Mouse (Mus musculus) hindbrain, embryonic 10.5 days (tissue): Measurements from ENCODE around the gene Ube2s. TPM values are rescaled to one million over a fixed set of nuclear protein-coding genes. Genes with fewer than 3 reads are reported as not detected.

Source experiments
- DNase-seq: peaks from one replicate; pipeline ENCODE4 v3.0.0-alpha.2; 2017; ENCODE audit warnings: low spot score
- H3K27ac ChIP-seq: fragments of 300-500 bp; sonication (generic); 2 replicates; pipeline ENCODE4 v1.5.1; 2016; ENCODE audit warnings: mild to moderate bottlenecking, moderate library complexity
- H3K27me3 ChIP-seq: fragments of 300-500 bp; sonication (generic); 2 replicates; pipeline ENCODE4 v1.6.1; 2016; ENCODE audit warnings: mild to moderate bottlenecking; ENCODE audit not compliant: poor library complexity, insufficient read depth, severe bottlenecking
- H3K36me3 ChIP-seq: fragments of 300-500 bp; sonication (generic); 2 replicates; pipeline ENCODE4 v1.6.1; 2016; ENCODE audit warnings: mild to moderate bottlenecking, moderate library complexity
- H3K4me1 ChIP-seq: fragments of 300-500 bp; sonication (generic); replicated peaks from 2 replicates; pipeline ENCODE4 v1.6.1; 2016; ENCODE audit warnings: mild to moderate bottlenecking
- H3K4me3 ChIP-seq: fragments of 300-500 bp; sonication (generic); 2 replicates; pipeline ENCODE4 v1.5.1; 2016; ENCODE audit warnings: mild to moderate bottlenecking, moderate library complexity
- H3K9me3 ChIP-seq: fragments of 300-500 bp; sonication (generic); 2 replicates; pipeline ENCODE4 v1.6.1; 2016; ENCODE audit warnings: mild to moderate bottlenecking, moderate library complexity
- WGBS: fragments of 180-500 bp; shearing (Covaris S2); methylation state at CpG from one replicate; pipeline ENCODE4 v1.1.7; 2016; 5-methylcytosine and 5-hydroxymethylcytosine counted together
- polyA plus RNA-seq: library from polyadenylated mRNA; unstranded; fragments of >200 nt; fragmentation: Nextera tagmentation; extraction: Ambion mirVana; gene quantifications from 2 replicates; pipeline ENCODE4 v1.2.1, GENCODE M21; 2016

Gene Ube2s
- polyA plus RNA-seq, 1 experiment from 2014 or later, result 452 TPM

DNA sequence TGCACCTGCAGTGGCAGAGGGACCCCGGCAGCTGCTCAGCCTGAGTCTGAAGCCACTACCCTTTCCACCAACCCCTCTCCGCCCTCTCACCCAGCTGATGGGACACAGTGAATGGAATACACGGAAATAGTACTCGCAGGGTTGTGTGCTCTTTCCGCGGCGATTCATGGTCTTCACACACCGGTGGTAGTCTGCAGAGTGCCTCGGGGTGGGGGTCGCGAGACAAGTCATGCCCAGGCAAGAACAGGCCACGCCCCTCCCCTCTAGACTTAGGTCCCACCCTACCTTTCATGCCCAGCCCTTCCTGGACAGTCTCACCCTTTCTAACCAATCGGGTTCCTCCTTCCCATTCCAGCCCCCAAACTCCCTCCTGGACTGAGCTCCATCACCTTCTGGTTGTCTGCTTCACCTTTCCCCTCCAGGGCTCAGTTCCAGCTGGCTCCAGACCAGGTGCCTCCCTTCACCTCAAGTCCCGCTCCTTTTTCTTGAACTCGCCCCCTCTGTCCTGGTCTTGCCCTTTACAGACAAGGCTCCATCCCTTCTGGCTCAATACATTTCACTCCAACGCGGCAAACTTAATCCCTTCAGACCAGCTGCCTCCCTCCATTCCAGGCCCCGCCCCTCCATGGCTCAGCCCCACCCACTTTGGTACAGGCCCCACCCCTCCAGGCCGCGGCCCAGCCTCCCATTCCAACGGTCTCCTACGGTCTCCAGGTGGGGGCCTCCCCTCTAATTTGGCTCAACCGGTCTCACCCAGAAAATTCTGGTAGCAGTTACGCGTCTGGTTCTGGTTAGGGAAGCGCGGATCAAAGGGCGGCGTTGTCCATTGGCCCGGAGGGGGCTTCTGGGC lies 60.2 kb downstream of the Ube2s start:
- 2% methylated on average over 30 of the region's 30 CpGs for WGBS
- peaks cover 13% of the 10 kb centered on the region for H3K27me3 ChIP-seq
- no peaks in the 10 kb centered on the region for H3K9me3 ChIP-seq
- peak; percentile 69 for DNase-seq
- H3K4me1 ChIP-seq, result peaks cover 22% of the 10 kb centered on the region
- no peaks in the 10 kb centered on the region for H3K36me3 ChIP-seq
- H3K27ac ChIP-seq, result peak overlapping the region; percentile 76
- peak overlapping the region; percentile 47 for H3K4me3 ChIP-seq

DNA sequence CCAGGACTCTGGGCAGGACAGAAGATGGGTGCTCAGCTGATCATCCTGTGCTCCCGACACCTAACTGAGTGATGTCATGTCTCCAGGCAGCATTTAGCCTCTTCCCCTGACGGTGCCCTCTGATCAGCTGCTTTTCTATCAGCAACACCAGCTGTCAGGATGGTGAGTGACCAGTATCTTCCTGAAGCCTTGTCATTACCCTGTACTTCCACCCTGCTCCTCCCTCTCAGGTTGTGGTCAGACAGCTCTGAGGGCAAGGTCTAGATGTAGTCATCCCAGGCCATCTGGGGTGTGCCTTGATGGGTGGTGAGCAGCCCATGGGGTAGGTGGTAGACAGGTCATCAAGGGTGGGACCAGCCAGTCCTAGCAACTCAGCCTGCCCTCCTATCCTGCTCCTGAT lies 63.2 kb downstream of the Ube2s start:
- Histone ChIP-seq H3K4me3 (no peak overlapping the region), H3K36me3 (peaks cover 30% of the 10 kb centered on the region), H3K4me1 (peaks cover 38% of the 10 kb centered on the region), H3K27ac (no peak overlapping the region), H3K27me3 (peaks cover 10% of the 10 kb centered on the region), H3K9me3 (no peaks in the 10 kb centered on the region)
- DNase-seq, result no peak
- WGBS, result 94% methylated on average over 2 of the region's 2 CpGs

DNA sequence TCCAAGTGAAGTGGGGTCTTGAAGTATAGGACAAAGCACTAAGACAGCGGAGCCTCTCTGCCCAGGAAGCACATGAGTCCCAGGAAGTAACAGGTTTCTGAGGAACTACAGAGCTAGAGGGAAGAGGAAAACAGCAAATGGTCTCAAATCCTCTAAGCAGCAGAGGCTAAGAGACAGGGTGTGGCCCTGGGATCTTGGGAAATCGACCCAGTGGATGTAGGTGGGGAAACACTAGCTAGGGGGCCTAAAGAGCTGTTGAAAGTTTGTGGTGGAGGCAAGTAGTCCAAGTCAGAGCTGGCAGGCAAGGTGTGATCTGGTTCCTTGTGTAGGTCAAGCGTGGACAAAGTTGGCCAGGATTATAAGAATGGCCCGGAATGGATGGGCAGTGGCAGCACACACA lies 64.1 kb downstream of the Ube2s start:
- Histone ChIP-seq H3K9me3 (no peaks in the 10 kb centered on the region), H3K36me3 (peaks cover 38% of the 10 kb centered on the region), H3K4me1 (peaks cover 39% of the 10 kb centered on the region), H3K4me3 (no peak overlapping the region), H3K27me3 (0 out of 2 replicates have a peak, but pooled peaks cover 3% of the 10 kb centered on the region), H3K27ac (no peak overlapping the region)
- DNase-seq, result no peak
- WGBS, result 80% methylated on average over 4 of the region's 4 CpGs

DNA sequence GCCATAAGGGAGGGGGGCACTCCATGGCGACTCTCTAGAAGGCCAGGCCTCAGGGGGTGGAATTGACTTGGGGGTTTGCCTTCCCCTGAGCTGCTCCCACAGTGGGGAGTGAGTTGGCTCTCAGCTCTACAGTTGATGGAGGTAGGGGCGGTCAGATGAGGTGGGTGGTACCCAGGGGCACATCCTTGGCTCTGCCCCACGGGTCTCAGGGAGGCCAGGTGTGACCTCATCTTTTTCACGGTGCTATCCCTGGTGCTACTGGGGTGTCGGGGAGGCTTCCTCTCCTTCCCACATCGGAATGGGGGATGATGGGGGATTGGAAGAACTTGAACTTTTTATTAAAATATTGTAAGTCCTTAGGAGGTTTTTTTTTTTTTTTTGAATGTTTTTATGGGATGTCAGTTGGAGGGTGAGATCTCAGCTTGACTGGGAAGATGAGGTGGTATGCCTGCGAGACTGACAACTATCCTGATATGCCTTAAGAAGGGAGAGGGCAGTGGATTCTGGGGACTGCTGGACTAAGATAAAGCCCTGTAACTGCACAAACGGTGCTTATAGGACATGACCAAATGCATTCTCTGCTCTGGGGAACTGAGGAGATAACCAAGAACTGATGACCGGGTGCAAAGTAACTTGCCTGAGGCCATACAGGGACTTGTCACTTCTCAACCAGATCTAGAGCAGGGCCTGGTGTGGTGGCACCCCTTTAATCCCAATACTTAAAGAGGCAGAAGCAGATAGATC lies 65.1 kb downstream of the Ube2s start:
- Histone ChIP-seq H3K27me3 (0 out of 2 replicates have a peak, but pooled peaks cover 3% of the 10 kb centered on the region), H3K9me3 (no peaks in the 10 kb centered on the region), H3K27ac (no peak overlapping the region), H3K4me3 (no peak overlapping the region), H3K4me1 (peaks cover 39% of the 10 kb centered on the region), H3K36me3 (peaks cover 48% of the 10 kb centered on the region)
- WGBS, result 73% methylated on average over 9 of the region's 9 CpGs
- no peak for DNase-seq

DNA sequence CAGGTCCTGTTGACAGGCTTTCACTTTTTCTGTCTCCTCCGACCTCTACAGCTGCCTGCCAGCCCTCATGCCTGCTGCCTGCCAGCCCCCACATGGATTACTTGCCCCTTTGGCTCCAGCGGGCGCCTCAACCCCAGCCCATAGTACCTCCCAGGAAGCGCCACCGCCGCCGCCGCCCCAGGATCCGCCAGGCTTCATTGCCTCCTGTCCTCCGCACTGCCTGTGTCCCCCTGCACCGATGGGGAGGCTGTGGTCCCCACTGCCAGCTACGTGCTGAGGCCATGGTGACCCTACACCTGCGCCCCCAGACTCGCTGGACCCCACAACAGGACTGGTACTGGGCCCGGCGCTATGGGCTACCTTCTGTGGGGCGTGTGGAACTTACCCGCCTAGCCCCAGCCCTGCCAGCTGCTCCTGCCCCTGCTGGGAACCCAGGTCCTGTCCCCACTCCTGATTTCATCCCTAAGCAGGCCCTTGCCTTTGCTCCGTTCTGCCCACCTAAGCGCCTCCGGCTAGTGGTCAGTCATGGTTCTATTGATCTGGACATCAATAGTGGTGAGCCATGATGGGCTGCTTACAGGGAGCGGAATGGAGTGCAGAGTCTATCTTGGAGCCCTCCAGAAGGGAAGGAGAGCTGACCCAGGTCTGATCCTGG lies 65.9 kb downstream of the Ube2s start:
- Histone ChIP-seq H3K36me3 (peaks cover 53% of the 10 kb centered on the region), H3K27me3 (0 out of 2 replicates have a peak, but pooled peaks cover 3% of the 10 kb centered on the region), H3K4me3 (no peak overlapping the region), H3K4me1 (peaks cover 39% of the 10 kb centered on the region), H3K27ac (0 out of 2 replicates have a peak overlapping the region, but pooled peaks have one; percentile 23), H3K9me3 (no peaks in the 10 kb centered on the region)
- WGBS, result 79% methylated on average over 22 of the region's 22 CpGs
- DNase-seq, result no peak

DNA sequence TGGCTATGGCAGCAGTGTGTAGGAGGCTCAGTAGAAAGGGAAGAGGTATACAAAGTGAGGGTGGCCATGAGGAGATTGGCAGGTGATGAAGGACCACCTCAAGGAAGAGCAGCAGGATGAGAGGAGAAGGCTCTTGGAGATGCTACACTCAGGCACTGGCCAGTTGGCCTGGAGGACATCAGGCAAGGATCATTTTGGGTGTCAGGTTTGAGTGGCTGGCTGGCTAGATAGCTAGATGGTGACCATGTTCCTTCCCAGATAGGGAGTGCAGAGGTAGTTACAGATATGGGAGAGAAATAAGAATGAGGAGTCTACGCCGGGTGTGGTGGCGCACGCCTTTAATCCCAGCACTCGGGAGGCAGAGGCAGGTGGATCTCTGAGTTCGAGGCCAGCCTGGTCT lies 67.5 kb downstream of the Ube2s start:
- H3K27me3 ChIP-seq, result no peaks in the 10 kb centered on the region
- no peak for DNase-seq
- H3K9me3 ChIP-seq, result no peaks in the 10 kb centered on the region
- peaks cover 46% of the 10 kb centered on the region for H3K4me1 ChIP-seq
- no peak overlapping the region for H3K27ac ChIP-seq
- H3K36me3 ChIP-seq, result peaks cover 53% of the 10 kb centered on the region
- 90% methylated on average over 6 of the region's 6 CpGs for WGBS
- H3K4me3 ChIP-seq, result no peak overlapping the region

Other genes starting within 250 kb of the Ube2s start
- not detected in 2 replicates for gene Ptprh, start 208.5 kb downstream of the Ube2s start, polyA plus RNA-seq
- 2.1 and 2.2 TPM in 2 replicates for gene Tmem86b, start 181.2 kb downstream of the Ube2s start, polyA plus RNA-seq
- 9.4 and 11.5 TPM in 2 replicates for gene Ppp6r1, start 153.6 kb downstream of the Ube2s start, polyA plus RNA-seq
- gene Hspbp1, start 127.5 kb downstream of the Ube2s start, polyA plus RNA-seq, result 131 and 139 TPM in 2 replicates
- 1.7 and 2.8 TPM in 2 replicates for gene Brsk1, start 122.0 kb downstream of the Ube2s start, polyA plus RNA-seq
- 0.14 and 0.17 TPM in 2 replicates for gene Tmem150b, start 87.3 kb downstream of the Ube2s start, polyA plus RNA-seq
- gene Kmt5c, start 72.5 kb downstream of the Ube2s start, polyA plus RNA-seq, result 94.8 and 106 TPM in 2 replicates
- 40.8 and 46.1 TPM in 2 replicates for gene Cox6b2, start 59.5 kb downstream of the Ube2s start, polyA plus RNA-seq
- gene Fam71e2, start 41.3 kb downstream of the Ube2s start, polyA plus RNA-seq, result not detected in 2 replicates
- gene Il11, start 29.7 kb downstream of the Ube2s start, polyA plus RNA-seq, result 0.44 and 0.96 TPM in 2 replicates
- gene Tmem190, start 29.7 kb downstream of the Ube2s start, polyA plus RNA-seq, result 0.30 TPM in 1 of 2 replicates, not detected in the other
- gene Tmem238, start 22.9 kb downstream of the Ube2s start, polyA plus RNA-seq, result 2.6 and 4.3 TPM in 2 replicates
- gene Rpl28, start 19.7 kb downstream of the Ube2s start, polyA plus RNA-seq, result 378 and 382 TPM in 2 replicates
- gene Shisa7, start 32.1 kb upstream of the Ube2s start, polyA plus RNA-seq, result 0.68 and 1.8 TPM in 2 replicates
- 2.6 and 3.3 TPM in 2 replicates for gene Isoc2b, start 57.7 kb upstream of the Ube2s start, polyA plus RNA-seq
- gene Isoc2a, start 64.6 kb upstream of the Ube2s start, polyA plus RNA-seq, result 0.73 and 0.82 TPM in 2 replicates
- gene Gm36210, start 93.9 kb upstream of the Ube2s start, polyA plus RNA-seq, result not detected in 2 replicates
- gene Zfp628, start 102.6 kb upstream of the Ube2s start, polyA plus RNA-seq, result 5.3 and 6.5 TPM in 2 replicates
- gene Nat14, start 109.4 kb upstream of the Ube2s start, polyA plus RNA-seq, result 5.2 and 9.6 TPM in 2 replicates
- gene Ssc5d, start 113.2 kb upstream of the Ube2s start, polyA plus RNA-seq, result 1.0 and 1.7 TPM in 2 replicates
- gene Sbk2, start 151.8 kb upstream of the Ube2s start, polyA plus RNA-seq, result not detected in 2 replicates
- 0.10 TPM in 1 of 2 replicates, not detected in the other for gene Sbk3, start 158.6 kb upstream of the Ube2s start, polyA plus RNA-seq
- gene Zfp579, start 183.6 kb upstream of the Ube2s start, polyA plus RNA-seq, result 31.8 and 43.1 TPM in 2 replicates
- gene Zfp524, start 201.8 kb upstream of the Ube2s start, polyA plus RNA-seq, result 9.7 and 9.9 TPM in 2 replicates
- gene Fiz1, start 202.1 kb upstream of the Ube2s start, polyA plus RNA-seq, result 55.2 and 65.1 TPM in 2 replicates
- gene Gm44973, start 202.9 kb upstream of the Ube2s start, polyA plus RNA-seq, result 0.46 TPM in 1 of 2 replicates, not detected in the other
- 6.5 and 9.0 TPM in 2 replicates for gene Zfp865, start 207.8 kb upstream of the Ube2s start, polyA plus RNA-seq
- 5.4 and 7.9 TPM in 2 replicates for gene Ccdc106, start 208.0 kb upstream of the Ube2s start, polyA plus RNA-seq
- 0.34 TPM in 1 of 2 replicates, not detected in the other for gene 4632433K11Rik, start 221.5 kb upstream of the Ube2s start, polyA plus RNA-seq
- gene Zfp784, start 225.9 kb upstream of the Ube2s start, polyA plus RNA-seq, result 3.3 and 3.9 TPM in 2 replicates
- 37.7 and 53.4 TPM in 2 replicates for gene Zfp580, start 238.9 kb upstream of the Ube2s start, polyA plus RNA-seq
- 179 and 180 TPM in 2 replicates for gene U2af2, start 249.6 kb upstream of the Ube2s start, polyA plus RNA-seq